Mouse (Mus musculus): ENCODE results near the gene Dcdc2a.

Dcdc2a gene

DNA sequence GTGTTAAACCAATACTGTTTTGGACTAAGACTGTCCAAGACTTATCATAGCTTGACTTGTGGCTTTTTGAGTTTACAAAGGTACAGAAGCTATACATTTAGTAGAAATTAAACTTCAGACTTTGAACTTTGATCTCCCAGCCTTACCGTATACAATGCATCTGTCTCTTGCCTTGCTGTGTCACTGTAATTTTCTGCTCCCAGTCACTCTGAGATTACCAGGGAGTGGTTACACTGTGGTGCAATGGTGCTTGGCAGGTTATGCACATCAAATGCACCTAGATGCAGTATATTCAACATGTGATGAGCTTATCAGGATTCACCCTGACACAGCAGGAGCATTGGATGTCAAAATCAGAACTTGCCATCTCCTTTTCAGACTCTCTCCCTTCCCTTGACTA lies 122.0 kb downstream of the Dcdc2a start:
- DNase-seq (ENCODE audit: low read depth, low spot score) = no peak

DNA sequence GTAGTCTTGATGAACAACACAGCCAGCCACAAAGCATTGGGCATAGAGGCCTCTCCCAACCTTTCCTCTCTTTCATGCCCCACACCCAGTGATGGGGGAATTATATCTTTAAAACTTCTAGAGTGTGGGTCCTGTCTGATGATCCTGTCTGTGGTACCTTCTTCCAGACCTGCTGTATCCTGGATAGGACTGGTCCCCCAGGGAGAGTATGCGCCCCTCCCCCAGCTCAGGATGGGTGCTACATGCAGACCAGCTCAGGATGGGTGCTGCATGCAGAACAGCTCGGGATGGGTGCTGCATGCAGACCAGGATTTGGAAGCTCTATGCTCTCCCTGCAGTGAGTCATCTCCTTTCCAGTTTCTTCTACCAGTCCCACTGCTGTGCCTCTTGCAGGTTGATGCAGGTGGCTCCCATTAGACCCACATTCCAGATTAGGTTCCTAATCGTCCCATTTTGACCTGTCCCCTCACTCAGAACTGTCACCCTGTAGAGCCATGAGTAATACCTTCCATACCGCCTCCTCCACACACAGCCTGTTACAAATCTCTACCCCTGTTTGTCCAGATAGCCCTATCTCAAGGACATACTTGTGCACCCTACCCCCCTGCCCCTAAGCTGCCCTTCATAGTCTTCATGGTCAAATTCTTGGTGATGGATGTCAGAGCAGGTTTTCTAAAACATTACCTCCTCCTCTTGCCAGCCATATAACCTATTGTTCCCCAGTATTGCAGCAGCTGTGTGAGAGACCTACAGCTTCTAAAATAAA lies 122.6 kb downstream of the Dcdc2a start:
- DNase-seq (ENCODE audit: low read depth, low spot score) = no peak

DNA sequence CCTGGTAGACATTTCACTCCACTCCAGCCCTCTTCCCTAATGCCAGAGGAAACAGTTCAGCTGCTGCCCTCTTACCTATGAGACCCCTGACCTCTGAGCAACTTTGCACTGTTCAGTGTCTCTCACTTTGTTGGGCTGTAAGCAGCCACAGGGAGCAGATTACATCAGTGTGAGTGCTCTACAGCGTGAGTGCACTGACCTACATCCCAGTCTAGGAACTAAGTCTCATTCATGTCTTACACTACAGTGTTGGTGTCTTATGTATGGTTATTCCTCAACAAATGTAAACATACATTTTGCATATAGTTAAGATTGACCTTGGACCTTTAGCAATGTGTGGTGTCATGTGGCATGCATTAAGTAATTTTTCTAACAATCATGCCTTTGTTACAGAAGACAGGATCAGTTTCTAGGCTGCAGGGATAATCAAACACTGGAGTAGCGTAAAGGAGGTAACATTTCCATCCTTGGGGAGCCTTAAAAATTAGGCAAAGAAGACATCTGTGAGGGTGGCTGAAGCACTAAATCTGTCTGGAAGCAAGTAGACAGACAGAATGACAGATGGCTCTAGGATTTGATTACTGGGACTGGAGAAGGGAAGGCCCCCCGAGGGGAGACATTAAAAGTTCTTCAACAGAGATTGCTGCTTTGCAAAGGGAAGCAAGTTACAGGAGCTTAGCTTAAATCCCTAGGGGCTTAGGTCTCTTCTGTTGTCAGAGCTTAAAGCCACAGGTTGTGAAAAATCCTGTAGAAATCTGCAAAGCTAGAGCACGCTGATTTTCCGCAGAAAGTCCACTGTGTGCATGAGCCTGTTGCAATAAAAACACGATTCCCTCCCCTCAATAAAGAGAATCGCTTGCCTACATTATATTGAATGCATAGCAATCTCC lies 130.9 kb downstream of the Dcdc2a start:
- no peak for DNase-seq (ENCODE audit: low read depth, low spot score)

DNA sequence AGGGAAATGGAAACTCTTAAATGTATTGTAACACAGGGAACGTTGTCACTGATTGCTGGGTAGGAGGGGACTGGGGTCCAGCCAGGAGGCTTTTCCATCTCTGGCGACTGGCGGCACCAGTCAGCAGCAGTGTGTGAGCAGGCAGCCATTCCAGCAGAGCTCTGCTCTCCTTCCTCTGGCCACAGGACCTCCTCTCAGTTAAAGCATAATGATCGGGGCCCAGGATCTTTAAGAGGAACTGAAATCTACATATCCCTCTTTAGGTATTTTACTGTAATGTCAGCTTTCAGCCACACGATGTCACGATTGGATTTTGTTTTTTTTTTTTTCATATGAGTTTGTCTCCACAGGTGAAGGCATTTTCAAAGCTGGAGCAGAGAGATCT lies 131.5 kb downstream of the Dcdc2a start:
- peak; percentile 10 for DNase-seq (ENCODE audit: low read depth, low spot score)

DNA sequence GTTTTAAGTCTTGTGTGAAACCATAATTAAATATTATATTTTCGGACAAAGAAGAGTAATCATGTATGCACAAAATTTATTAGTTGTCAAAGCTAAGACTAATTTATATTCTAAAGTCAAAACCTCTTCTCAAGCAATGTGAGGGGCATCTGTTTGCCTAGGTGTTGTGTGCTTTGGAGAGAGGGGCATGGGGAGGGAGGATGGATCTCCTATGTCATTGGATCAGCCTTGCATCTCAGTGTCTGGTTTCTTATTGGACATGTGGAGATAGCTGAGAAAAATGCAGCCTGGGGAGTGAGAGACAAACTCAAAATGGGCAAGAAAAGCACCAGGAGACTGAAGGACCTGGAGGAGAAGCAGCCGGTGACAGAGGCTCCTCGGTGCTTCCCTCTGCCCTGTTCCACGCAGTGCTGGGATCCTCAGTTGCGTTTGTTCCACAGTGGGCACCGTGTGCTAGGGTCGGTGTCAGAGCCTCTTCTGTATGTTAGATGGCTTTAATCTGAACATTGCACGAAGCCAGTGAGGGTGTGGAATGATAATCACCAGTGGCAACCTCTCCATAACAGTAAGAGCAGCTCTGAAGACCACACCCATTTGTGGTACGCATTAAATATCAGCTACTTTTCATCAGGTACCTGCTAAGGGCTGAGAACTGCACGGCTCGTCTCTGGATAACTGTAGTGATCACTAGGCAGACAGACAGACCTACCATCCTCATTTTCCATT lies 133.8 kb downstream of the Dcdc2a start:
- no peak for DNase-seq (ENCODE audit: low read depth, low spot score)

DNA sequence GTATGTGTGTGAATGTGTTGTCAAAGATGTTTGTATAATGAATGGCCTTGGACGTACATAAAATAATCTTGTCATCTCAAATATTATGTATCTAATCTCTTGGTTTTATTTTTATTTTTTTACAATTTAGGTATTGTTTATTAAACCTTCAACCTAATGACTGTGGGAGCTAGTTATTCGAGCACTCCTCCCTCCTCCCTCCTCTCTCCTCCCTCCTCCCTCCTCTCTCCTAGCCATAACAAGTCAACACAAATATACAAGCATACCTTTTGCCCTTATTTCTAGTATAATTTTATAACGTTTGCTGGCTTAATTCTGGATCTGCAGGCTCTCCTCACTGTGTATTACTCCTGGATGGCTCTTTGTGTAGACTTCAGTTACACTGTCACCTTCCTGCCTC lies 134.4 kb downstream of the Dcdc2a start:
- no peak for DNase-seq (ENCODE audit: low read depth, low spot score)

DNA sequence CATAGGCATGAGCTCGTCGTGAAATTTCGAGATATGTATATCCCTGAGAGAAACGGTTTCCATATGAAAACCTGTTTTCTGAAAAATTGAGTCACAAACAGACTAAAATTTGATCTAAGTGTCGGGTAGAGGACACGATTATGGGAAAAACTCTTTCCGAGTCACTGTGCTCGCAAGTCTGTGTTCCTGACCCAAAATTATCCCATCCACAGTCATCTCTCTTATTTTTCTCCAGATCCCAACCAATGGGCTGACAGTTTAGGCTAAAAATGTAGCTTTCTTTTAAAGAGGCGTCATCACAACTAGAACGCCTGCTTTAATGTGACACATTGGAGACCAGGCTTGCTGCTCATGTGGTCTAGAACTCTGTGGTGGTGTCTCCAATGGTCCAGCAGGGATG lies 139.9 kb downstream of the Dcdc2a start:
- no peak for DNase-seq (ENCODE audit: low read depth, low spot score)

DNA sequence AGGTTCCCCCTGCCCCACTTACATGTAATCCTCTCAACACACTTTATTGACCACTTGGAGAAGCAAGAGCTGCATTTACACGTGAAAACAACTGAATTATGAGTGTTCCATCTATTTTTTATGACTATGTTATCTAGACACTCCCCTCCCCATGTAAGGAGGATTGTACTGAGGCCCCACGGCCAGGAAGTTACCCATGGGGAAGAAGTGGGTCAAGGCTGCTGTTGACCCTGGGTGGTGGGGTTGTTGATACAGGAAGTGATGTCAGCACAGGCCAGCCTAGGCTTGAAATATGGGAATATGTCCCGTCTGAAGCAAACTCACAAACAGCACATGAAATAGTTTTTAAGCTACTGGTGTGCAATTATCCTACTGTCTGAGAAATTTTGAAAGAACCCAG lies 144.1 kb downstream of the Dcdc2a start:
- DNase-seq (ENCODE audit: low read depth, low spot score) = no peak

DNA sequence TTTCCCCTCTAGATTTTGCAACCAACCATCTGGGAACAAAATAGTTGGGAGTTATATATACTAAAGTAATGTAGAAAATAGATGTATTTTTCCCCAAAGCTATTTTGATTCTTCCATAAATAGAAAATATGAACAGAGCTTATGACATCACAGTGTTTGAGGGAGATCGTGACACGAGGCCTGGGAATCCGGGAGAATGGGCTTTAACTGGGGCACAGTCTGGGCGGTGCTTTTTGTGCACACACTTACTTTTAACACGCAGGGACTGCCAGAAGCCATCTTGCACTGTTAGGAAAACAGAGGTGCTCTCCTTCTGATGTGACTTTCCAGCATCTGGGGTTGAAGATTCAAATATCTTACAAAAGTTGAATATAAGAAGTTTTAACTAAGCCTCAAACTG lies 151.1 kb downstream of the Dcdc2a start:
- no peak for DNase-seq (ENCODE audit: low read depth, low spot score)

DNA sequence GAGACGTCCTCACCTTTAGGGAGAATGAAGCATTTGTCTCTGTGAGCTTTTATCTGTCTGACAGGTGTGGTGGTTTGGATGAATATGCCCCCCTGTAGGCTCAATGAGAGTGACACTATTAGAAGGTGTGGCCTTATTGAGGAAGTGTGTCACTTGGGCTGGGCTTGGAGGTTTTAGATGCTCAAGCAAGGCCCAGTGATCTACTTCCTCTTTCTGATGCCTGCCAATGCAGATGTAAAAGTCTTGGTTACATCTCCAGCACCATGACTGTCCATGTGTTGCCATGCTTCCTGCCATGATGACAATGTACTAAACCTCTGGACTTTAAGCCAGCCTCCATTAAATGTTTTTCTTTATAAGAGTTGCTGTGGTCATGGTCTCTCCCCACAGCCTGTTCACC lies 162.6 kb downstream of the Dcdc2a start:
- DNase-seq (ENCODE audit: low read depth, low spot score) = no peak

DNA sequence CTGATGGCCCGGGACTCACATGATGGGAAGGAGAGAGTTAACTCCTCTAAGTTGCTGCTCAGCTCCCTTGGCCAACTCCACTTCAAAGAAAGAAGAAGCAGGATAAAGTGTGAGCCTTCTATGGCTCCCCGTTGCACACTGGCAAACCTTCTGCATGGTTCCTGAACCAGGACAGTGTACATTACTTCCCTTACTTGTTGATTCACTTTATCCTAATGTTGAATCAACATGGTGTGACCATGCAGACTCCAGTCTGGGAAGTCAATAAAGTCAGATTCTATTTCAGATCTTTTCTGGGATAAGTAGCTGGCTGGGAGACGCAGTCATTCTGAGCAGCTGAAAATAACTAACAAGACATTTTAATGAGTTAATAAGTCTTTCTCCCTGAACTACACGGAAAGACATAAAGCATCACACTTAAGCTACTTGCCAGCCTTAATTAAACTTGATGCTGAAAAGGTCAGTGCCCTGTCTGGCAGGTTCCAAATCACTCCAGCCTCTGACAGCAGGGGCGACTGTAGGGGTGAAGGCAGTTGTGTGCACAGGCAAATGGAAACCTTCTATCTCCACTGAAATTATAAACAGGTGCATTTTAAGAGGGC lies 164.5 kb downstream of the Dcdc2a start:
- DNase-seq (ENCODE audit: low read depth, low spot score) = no peak

DNA sequence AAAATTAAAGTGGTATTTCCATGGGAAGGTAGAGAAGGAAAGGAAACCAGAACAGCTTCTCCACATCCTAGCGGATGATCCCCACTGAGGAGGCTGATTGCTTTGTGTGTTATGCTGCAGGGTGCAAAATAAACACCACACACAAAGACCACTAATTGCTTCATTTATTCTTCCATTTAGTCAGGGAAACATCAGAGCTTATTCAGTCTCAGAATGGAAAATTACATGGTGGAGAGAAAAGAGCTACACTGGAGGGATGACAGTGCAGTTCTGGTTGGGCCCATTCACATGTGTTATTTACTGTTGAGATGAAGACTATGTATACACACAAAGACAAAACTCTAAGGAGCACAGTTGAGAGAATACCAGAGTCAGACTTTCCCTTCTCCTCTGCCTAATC lies 196.1 kb downstream of the Dcdc2a start:
- no peak for DNase-seq (ENCODE audit: low read depth, low spot score)

DNA sequence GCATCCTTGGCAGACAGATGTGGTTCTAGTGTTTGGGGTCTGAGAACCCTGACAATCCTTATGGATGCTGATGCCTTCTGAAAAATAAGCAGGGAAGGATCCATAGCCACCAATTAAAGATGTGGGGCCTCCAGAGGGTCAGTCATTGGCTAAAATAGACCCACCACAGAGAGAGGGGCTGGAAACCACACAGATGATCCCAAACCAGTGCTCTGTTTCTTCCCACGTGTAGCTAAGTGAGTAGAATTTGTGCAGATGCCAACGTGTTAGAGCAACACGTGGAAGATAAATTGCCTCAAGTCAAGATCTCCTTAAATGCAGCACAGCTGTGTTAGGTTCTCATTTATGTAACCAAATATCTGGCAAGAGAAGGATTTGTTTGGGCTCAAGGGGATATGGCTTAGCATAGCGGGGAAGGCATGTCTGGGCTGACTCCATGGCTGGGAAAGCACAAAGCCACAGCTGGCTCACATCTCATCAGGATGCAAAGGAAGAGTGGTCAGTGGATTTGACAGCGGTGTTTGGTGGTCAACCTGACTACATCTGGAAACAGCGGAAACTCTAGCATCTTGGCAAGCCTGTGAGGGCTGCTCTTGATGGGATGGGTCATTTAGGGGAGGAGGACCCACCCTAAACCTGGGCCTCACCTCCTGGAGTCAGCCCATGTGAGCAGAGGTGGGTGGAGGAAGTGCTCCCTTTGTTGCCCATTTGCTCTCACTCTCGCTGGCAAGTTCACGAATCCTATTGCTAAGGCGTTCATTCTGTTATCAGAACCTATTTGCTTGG lies 198.9 kb downstream of the Dcdc2a start:
- no peak for DNase-seq (ENCODE audit: low read depth, low spot score)

DNA sequence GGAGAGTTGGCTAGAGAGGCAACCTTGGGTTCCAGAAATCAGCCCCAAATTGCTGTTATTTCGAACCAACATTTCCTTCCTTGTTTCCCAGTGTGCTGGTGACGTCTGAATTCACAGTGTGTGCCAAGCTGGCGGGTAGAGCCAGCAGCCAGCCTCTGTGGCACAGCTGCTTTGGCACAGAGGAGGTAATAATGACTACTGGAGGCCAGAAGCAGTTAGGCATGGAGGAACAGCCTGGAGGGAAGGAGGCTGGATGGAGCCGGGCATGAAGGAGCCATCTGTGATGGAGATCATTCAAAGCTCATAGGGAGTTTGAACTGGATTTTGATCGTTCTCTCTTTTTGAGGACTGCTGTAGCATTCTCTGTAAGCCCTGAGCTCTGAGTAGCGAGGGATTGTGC lies 201.8 kb downstream of the Dcdc2a start:
- no peak for DNase-seq (ENCODE audit: low read depth, low spot score)
